Mouse (Mus musculus) left cerebral cortex, adult 2 months (tissue): ENCODE data around the gene Tgoln1. TPM values are rescaled to one million over a fixed set of nuclear protein-coding genes. Genes with fewer than 3 reads are reported as not detected.

ENCODE experiments used
- DNase-seq, 2 experiments: peaks; one replicate each; pipeline ENCODE4 v3.0.0; 2021 to 2022; ENCODE audit warnings: low spot score in 2 of 2, mixed read lengths in 1 of 2; ENCODE audit errors: extremely low spot score in 1 of 2
- H3K27ac ChIP-seq: fragments of 200-600 bp; 2 replicates; pipeline ENCODE4 v1.8.1; 2022
- H3K4me3 ChIP-seq: fragments of 200-600 bp; 2 replicates; pipeline ENCODE4 v1.8.1; 2022
- CTCF ChIP-seq: fragments of 200-600 bp; IDR thresholded peaks from 2 replicates; pipeline ENCODE4 v1.8.1; 2022; ENCODE audit warnings: antibody characterized with exemption, mild to moderate bottlenecking, moderate library complexity
- intact Hi-C: fragments of 180-260 bp; cut with DNase I; formaldehyde crosslinking; loops from one replicate; pipeline ENCODE4 v1.15.1; 2025
- long read RNA-seq, 2 experiments: library from polyadenylated mRNA; stranded (forward); transcript quantifications; one replicate each; pipeline ENCODE4 v2.0.0; 2021; ENCODE audit warnings: borderline mapping rate in 2 of 2
- total RNA-seq, 2 experiments: library from RNA; stranded (reverse); gene quantifications; 2 replicates each; pipeline ENCODE4 v1.2.3; 2021

The Tgoln1 gene
- 10 to 100 TPM; 95.1 to 95.5 TPM for total RNA-seq
- long read RNA-seq, experiment 1, full-length matches to known transcripts: 151 of 175 reads
- long read RNA-seq, experiment 1, partial matches to known transcripts: 10 of 175 reads
- long read RNA-seq, experiment 1, other reads (novel, unspliced or antisense): 14 of 175 reads
- long read RNA-seq, experiment 2, full-length matches to known transcripts: 110 of 127 reads
- long read RNA-seq, experiment 2, partial matches to known transcripts: 10 of 127 reads
- long read RNA-seq, experiment 2, other reads (novel, unspliced or antisense): 7 of 127 reads

GRCm38 (mm10) chr6:72616643-72617288 is at the start of gene Tgoln1:
Gene Tgoln1 (minus strand): TSS chr6:72617000.
- TF ChIP-seq CTCF: no peak
- Histone ChIP-seq H3K4me3 (peak within 1 kb of the TSS; percentile 73), H3K27ac (peak within 1 kb of the TSS; percentile 88)
- peak; percentile 94 to 95 for DNase-seq
- intact Hi-C loops: no loop called here

GRCm38 (mm10) chr6:72664290-72664689 is 47.5 kb upstream of the Tgoln1 start:
- Histone ChIP-seq H3K4me3 (no peak overlapping the region), H3K27ac (no peak overlapping the region)
- intact Hi-C loops: no loop called here
- no peak for TF ChIP-seq CTCF
- DNase-seq: no peak

DNA sequence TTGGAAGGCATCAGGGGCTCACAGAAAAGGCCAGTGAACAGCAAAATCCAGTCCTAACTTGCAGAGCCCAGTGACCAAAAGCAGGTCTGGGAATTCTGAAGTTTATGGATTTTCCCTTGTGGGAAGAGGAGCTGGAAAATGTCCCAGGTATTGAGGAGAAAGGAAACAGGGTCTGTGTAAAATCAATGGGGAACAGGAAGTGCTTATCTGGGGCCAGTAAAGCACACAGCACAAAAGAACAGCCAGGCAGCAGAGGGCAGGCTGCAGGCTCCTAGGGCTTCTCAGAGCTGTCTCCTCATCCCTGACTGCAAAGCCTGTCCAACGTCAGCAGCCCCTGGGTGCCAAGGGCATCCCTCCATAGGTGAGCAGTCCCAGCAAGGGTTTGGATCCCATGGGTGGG is 46.2 kb upstream of the Tgoln1 start:
- intact Hi-C loops: no loop called here
- no peak; the same call in 1 of the 2 replicates for TF ChIP-seq CTCF
- Histone ChIP-seq H3K27ac (no peak overlapping the region), H3K4me3 (no peak overlapping the region)
- DNase-seq: no peak

GRCm38 (mm10) chr6:72660391-72660720 is 43.6 kb upstream of the Tgoln1 start:
- DNase-seq: no peak
- TF ChIP-seq CTCF: no peak
- H3K4me3 ChIP-seq: no peak overlapping the region
- H3K27ac ChIP-seq: no peak overlapping the region
- intact Hi-C loops: no loop called here

GRCm38 (mm10) chr6:72659717-72660390 is 43.1 kb upstream of the Tgoln1 start:
- TF ChIP-seq CTCF: no peak
- Histone ChIP-seq H3K27ac (no peak overlapping the region), H3K4me3 (no peak overlapping the region)
- DNase-seq: no peak
- intact Hi-C loops: no loop called here

DNA sequence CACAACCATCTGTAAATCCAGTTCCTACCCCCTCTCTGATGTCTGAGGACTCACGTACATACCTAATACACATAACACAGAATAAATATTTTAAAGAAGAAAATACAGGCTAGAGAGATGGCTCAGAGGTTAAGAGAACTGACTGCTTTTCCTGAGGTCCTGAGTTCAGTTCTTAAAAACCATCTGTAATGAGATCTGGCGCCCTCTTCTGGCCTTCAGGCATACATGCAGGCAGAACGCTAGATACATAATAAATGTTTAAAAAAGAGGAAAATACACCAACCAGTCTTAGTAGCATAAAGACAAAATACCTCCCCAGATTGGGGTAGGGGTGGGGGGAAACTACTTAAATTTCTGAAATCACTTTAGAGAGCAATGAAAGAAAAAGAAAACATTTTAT is 41.2 kb upstream of the Tgoln1 start:
- Histone ChIP-seq H3K27ac (no peak overlapping the region), H3K4me3 (no peak overlapping the region)
- DNase-seq: no peak
- peak; percentile 65 for TF ChIP-seq CTCF
- intact Hi-C loops: no loop called here

DNA sequence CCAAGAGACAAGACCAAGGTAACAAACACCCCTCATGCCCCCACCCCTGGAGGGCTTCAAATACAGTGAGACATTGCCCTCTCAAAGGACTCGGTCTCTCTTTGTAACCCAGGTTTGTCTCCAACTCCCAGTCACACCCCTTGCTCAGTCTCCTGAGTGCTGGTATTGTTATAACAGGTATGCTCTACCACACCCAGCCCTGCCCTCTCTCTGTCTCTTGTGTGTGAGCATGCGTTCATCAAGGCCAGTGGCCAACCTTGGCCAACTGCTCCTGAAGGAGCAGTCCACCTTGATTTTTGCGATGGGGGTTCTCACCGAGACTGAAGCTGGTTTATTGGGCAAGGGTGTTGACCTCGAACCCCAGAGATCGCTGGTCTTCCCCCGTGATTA is 39.2 kb upstream of the Tgoln1 start:
- no peak for TF ChIP-seq CTCF
- DNase-seq: no peak
- intact Hi-C loops: no loop called here
- Histone ChIP-seq H3K4me3 (no peak overlapping the region), H3K27ac (no peak overlapping the region)

- peak overlapping the region; percentile 28 for H3K4me3 ChIP-seq
- intact Hi-C loops: no loop called here
- no peak for TF ChIP-seq CTCF
- peak overlapping the region; percentile 55; the same call in 1 of the 2 replicates for H3K27ac ChIP-seq
- DNase-seq: no peak
Measured at GRCm38 (mm10) chr6:72655309-72656052, 38.7 kb upstream of the Tgoln1 start.

GRCm38 (mm10) chr6:72654355-72654754 is 37.6 kb upstream of the Tgoln1 start:
- intact Hi-C loops: no loop called here

GRCm38 (mm10) chr6:72653419-72653818 is 36.6 kb upstream of the Tgoln1 start:
- Histone ChIP-seq H3K27ac (no peak overlapping the region), H3K4me3 (no peak overlapping the region)
- no peak for DNase-seq
- intact Hi-C loops: no loop called here
- no peak for TF ChIP-seq CTCF

More at GRCm38 (mm10) chr6:72654355-72654754, 37.6 kb upstream of the Tgoln1 start:
- TF ChIP-seq CTCF: no peak
- no peak for DNase-seq
- no peak overlapping the region for H3K4me3 ChIP-seq
- H3K27ac ChIP-seq: no peak overlapping the region

GRCm38 (mm10) chr6:72650338-72650851 is 33.6 kb upstream of the Tgoln1 start:
- TF ChIP-seq CTCF: peak; percentile 16; the same call in 1 of the 2 replicates
- Histone ChIP-seq H3K4me3 (no peak overlapping the region), H3K27ac (no peak overlapping the region)
- intact Hi-C loops: loop anchor here (1.0 kb wide), 1 partner anchor 298 kb away; no protein-coding TSS in a partner anchor
- peak; percentile 47 to 75 for DNase-seq
